In the genomic region with DNA sequence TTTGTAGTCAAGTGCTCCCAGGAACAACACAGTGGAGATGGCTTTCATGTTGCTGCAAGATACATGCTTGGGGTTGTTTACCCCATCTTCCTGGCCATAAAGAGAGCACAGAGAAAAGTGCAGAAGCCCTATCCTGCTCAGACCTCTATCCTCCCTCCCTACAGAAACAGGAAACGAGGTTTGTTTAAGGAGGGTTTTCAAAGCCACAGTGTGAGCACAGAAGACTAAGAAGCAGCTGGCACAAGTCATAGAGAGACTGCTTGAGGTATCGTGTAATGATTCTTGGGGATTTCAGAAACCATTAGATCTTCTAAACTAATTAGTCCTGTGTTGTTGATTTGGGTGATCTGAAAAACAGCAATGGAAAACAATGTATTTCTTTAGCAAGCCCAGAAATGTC, we compare ENCODE assay signal across 23 mouse cellular contexts. TPM values are rescaled to one million over a fixed set of nuclear protein-coding genes. Genes with fewer than 3 reads are reported as not detected.
A peak's percentile ranks its signal among the peaks of the same experiment; 100 is the strongest.
DNase-seq lines count a peak whose midpoint lies in the region; ATAC-seq and TF ChIP-seq lines count a peak whose summit lies in the region.
"Had no signal": no experiment of that assay in that cellular context is flagged by ENCODE, and none has a peak within 500 bp of the region (broad histone marks: within the 10 kb centered on the region; RNA-seq: fewer than 3 reads in every experiment).

No protein-coding gene starts in this region.

- H3K9ac ChIP-seq in intestine, postnatal 0 days (ENCODE audit: low read depth, low read length), result no peak overlapping the region
- H3K9ac ChIP-seq: embryonic facial prominence, embryonic 15.5 days; heart, embryonic 12.5 days; hindbrain, embryonic 14.5 days; kidney, embryonic 15.5 days; limb, embryonic 13.5 days; liver, embryonic 12.5 days; neural tube, embryonic 12.5 days; stomach, embryonic 15.5 days had no signal

- H3K9me3 ChIP-seq in intestine, postnatal 0 days (ENCODE audit: control insufficient read depth), result no peaks in the 10 kb centered on the region
- H3K9me3 ChIP-seq: embryonic facial prominence, embryonic 15.5 days; heart, embryonic 12.5 days; kidney, embryonic 15.5 days; limb, embryonic 13.5 days; liver, embryonic 12.5 days; neural tube, embryonic 12.5 days; stomach, embryonic 15.5 days had no signal

- no peak for TF ChIP-seq CTCF in thymus, adult 2 months (IDR thresholded peaks at IDR 0.05; ENCODE audit: borderline replicate concordance, control insufficient read depth, extremely low read depth, insufficient read depth, low read length, poor library complexity)
- TF ChIP-seq CTCF in intestine, postnatal 0 days (IDR thresholded peaks at IDR 0.05; ENCODE audit: low read depth), result no peak

- no peak overlapping the region for H3K4me2 ChIP-seq in intestine, postnatal 0 days (replicated peaks; ENCODE audit: low read depth)
- H3K4me2 ChIP-seq: embryonic facial prominence, embryonic 15.5 days; heart, embryonic 12.5 days; hindbrain, embryonic 14.5 days; kidney, embryonic 15.5 days; limb, embryonic 13.5 days; liver, embryonic 12.5 days; neural tube, embryonic 12.5 days; stomach, embryonic 15.5 days had no signal

- H3K4me3 ChIP-seq in thymus, adult 2 months (ENCODE audit: control insufficient read depth, insufficient read depth, low read length), result no peak overlapping the region
- no peak overlapping the region for H3K4me3 ChIP-seq in intestine, postnatal 0 days (ENCODE audit: low read depth, low read length)
- H3K4me3 ChIP-seq: embryonic facial prominence, embryonic 15.5 days; gastrocnemius, adult 2 months; heart, embryonic 12.5 days; kidney, embryonic 15.5 days; limb, embryonic 13.5 days; liver, embryonic 12.5 days; neural tube, embryonic 12.5 days; stomach, embryonic 15.5 days had no signal

- no peaks in the 10 kb centered on the region for H3K27me3 ChIP-seq in thymus, adult 2 months (ENCODE audit: control insufficient read depth, insufficient read depth, low read length)
- H3K27me3 ChIP-seq in intestine, postnatal 0 days (replicated peaks; ENCODE audit: control insufficient read depth, insufficient read depth, low read length), result no peaks in the 10 kb centered on the region
- H3K27me3 ChIP-seq: embryonic facial prominence, embryonic 15.5 days; heart, embryonic 12.5 days; kidney, embryonic 15.5 days; limb, embryonic 13.5 days; liver, embryonic 12.5 days; neural tube, embryonic 12.5 days; stomach, embryonic 15.5 days had no signal

- no peaks in the 10 kb centered on the region for H3K36me3 ChIP-seq in thymus, adult 2 months (ENCODE audit: control insufficient read depth, insufficient read depth, low read length)
- no peaks in the 10 kb centered on the region for H3K36me3 ChIP-seq in intestine, postnatal 0 days (ENCODE audit: control insufficient read depth, insufficient read depth)
- H3K36me3 ChIP-seq: embryonic facial prominence, embryonic 15.5 days; heart, embryonic 12.5 days; kidney, embryonic 15.5 days; limb, embryonic 13.5 days; liver, embryonic 12.5 days; neural tube, embryonic 12.5 days; stomach, embryonic 15.5 days had no signal

- H3K27ac ChIP-seq in thymus, adult 2 months (ENCODE audit: control insufficient read depth, insufficient read depth, low read length), result no peak overlapping the region
- no peak overlapping the region for H3K27ac ChIP-seq in intestine, postnatal 0 days (ENCODE audit: low read depth, low read length)
- H3K27ac ChIP-seq: embryonic facial prominence, embryonic 15.5 days; gastrocnemius, adult 2 months; hindbrain, embryonic 14.5 days; kidney, embryonic 15.5 days; limb, embryonic 13.5 days; liver, embryonic 12.5 days; neural tube, embryonic 12.5 days; stomach, embryonic 15.5 days had no signal

- DNase-seq in thymus, adult 2 months, result peak; percentile 38
- no peak for DNase-seq in thymus, postnatal 4 days
- DNase-seq in adrenal gland, postnatal 4 days (ENCODE audit: low spot score in 2 of 2), result no peak
- no peak for DNase-seq in right cerebral cortex, adult 18-20 months
- DNase-seq: adrenal gland, postnatal 25 days; cerebellum, adult 9-10 months; gastrocnemius, adult 2 months; kidney, postnatal 4 days; lung, adult 18-20 months; midbrain, embryonic 14.5 days had no signal

- peak; percentile 79 for ATAC-seq in activated CD4-positive, CD25-positive, alpha-beta regulatory T cell, adult 4 months
- ATAC-seq in megakaryocyte, adult 5-6 weeks (ENCODE audit: poor library complexity, severe bottlenecking), result peak; percentile 66
- no peak for ATAC-seq in intestine, postnatal 0 days
- ATAC-seq: forebrain, embryonic 14.5 days; intestine, embryonic 16.5 days; liver, embryonic 12.5 days had no signal

- TF ChIP-seq POLR2A in thymus, adult 2 months (IDR thresholded peaks at IDR 0.05; ENCODE audit: control insufficient read depth, extremely low read depth, insufficient read depth, low read length, poor library complexity), result no peak

- no peaks in the 10 kb centered on the region for H3K4me1 ChIP-seq in thymus, adult 2 months (replicated peaks; ENCODE audit: control insufficient read depth, insufficient read depth, low read length)
- H3K4me1 ChIP-seq in intestine, postnatal 0 days (replicated peaks; ENCODE audit: control insufficient read depth, insufficient read depth, low read length), result no peaks in the 10 kb centered on the region
- H3K4me1 ChIP-seq: embryonic facial prominence, embryonic 15.5 days; heart, embryonic 12.5 days; kidney, embryonic 15.5 days; limb, embryonic 13.5 days; liver, embryonic 12.5 days; neural tube, embryonic 12.5 days; stomach, embryonic 15.5 days had no signal

- WGBS in thymus, adult 2 months, result 0% methylated on average over 2 of the region's 2 CpGs
- WGBS in intestine, postnatal 0 days, result 46% methylated on average over 2 of the region's 2 CpGs

RNA-seq across cellular contexts. Expression of gene Mindy3, which starts 20.3 kb away (rescaled TPM):
- 133 and 137 TPM in 2 replicates for polyA plus RNA-seq in thymus, adult 2 months (2012; rRNA removed)
- polyA plus RNA-seq in activated CD4-positive, CD25-positive, alpha-beta regulatory T cell, adult 4 months (2017; shearing (Covaris generic)), result 10 to 100 TPM; 37.0 to 41.9 TPM
- total RNA-seq in megakaryocyte, adult 5-6 weeks (2015), result 73.5 and 82.3 TPM in 2 replicates
- 33.0 and 35.3 TPM in 2 replicates for total RNA-seq in megakaryocyte, adult 5-6 weeks (2017)
- total RNA-seq in adrenal gland, postnatal 4 days (2021), result 10 to 100 TPM; 41.7 to 42.5 TPM
- polyA plus RNA-seq in intestine, postnatal 0 days (2015; fragmentation: Nextera tagmentation; extraction: Ambion mirVana), result 21.8 and 25.2 TPM in 2 replicates
